17 mouse cellular contexts compared by ENCODE assay signal in genomic region chr10:111178024-111178423, GRCm38 (mm10). TPM values are rescaled to one million over a fixed set of nuclear protein-coding genes. Genes with fewer than 3 reads are reported as not detected.
A peak's percentile ranks its signal among the peaks of the same experiment; 100 is the strongest.
DNase-seq lines count a peak whose midpoint lies in the region; ATAC-seq lines count a peak whose summit lies in the region.
"Had no signal": no experiment of that assay in that cellular context is flagged by ENCODE, and none has a peak within 500 bp of the region (broad histone marks: within the 10 kb centered on the region; RNA-seq: fewer than 3 reads in every experiment).

No protein-coding gene starts in this region.

- no peak overlapping the region for H3K9ac ChIP-seq in midbrain, embryonic 13.5 days (replicated peaks)
- H3K9ac ChIP-seq in liver, embryonic 12.5 days = no peak overlapping the region
- H3K9ac ChIP-seq: limb, embryonic 15.5 days; neural tube, embryonic 15.5 days had no signal

- peaks cover 3% of the 10 kb centered on the region; the same call in 1 of the 2 replicates for H3K36me3 ChIP-seq in macrophage (ENCODE audit: inconsistent target)
- H3K36me3 ChIP-seq in midbrain, embryonic 13.5 days = no peaks in the 10 kb centered on the region
- H3K36me3 ChIP-seq in liver, embryonic 12.5 days = no peaks in the 10 kb centered on the region
- H3K36me3 ChIP-seq: embryonic facial prominence, embryonic 10.5 days; limb, embryonic 15.5 days; neural tube, embryonic 15.5 days had no signal

- H3K79me2 ChIP-seq in macrophage (ENCODE audit: inconsistent target) = peaks cover 98% of the 10 kb centered on the region

- DNase-seq in layer of hippocampus, adult 9-11 months = peak; percentile 58
- DNase-seq in layer of hippocampus, postnatal 14 days (ENCODE audit: low spot score in 2 of 2) = no peak
- peak; percentile 40 to 53 for DNase-seq in frontal cortex, postnatal 14 days (ENCODE audit: low spot score in 2 of 2)
- peak; percentile 28 for DNase-seq in thymus, postnatal 25 days
- DNase-seq: adrenal gland, adult 2 months; gastrocnemius, postnatal 25 days; lung, postnatal 14 days; spleen, adult 18-20 months had no signal

- peak overlapping the region; percentile 32 for H3K27ac ChIP-seq in macrophage
- H3K27ac ChIP-seq in midbrain, embryonic 13.5 days = no peak overlapping the region
- H3K27ac ChIP-seq in liver, embryonic 12.5 days = no peak overlapping the region
- H3K27ac ChIP-seq: embryonic facial prominence, embryonic 10.5 days; limb, embryonic 15.5 days; neural tube, embryonic 15.5 days had no signal

- H3K4me1 ChIP-seq in midbrain, embryonic 13.5 days (replicated peaks) = peaks cover 9% of the 10 kb centered on the region; the same call in 1 of the 2 replicates
- H3K4me1 ChIP-seq in liver, embryonic 12.5 days = peaks cover 41% of the 10 kb centered on the region
- H3K4me1 ChIP-seq: neural tube, embryonic 15.5 days had no signal

- no peaks in the 10 kb centered on the region for H3K27me3 ChIP-seq in midbrain, embryonic 13.5 days
- H3K27me3 ChIP-seq in liver, embryonic 12.5 days (replicated peaks) = no peaks in the 10 kb centered on the region
- H3K27me3 ChIP-seq: CH12.LX; limb, embryonic 15.5 days; neural tube, embryonic 15.5 days; Patski had no signal

- ATAC-seq in midbrain, embryonic 13.5 days = no peak
- no peak for ATAC-seq in liver, embryonic 12.5 days
- ATAC-seq: intestine, postnatal 0 days; Patski had no signal

- WGBS in macrophage (ENCODE audit: missing documents) = 16% methylated on average over 7 of the region's 7 CpGs
- 95% methylated on average over 7 of the region's 7 CpGs for WGBS in midbrain, embryonic 13.5 days
- WGBS in liver, embryonic 12.5 days (ENCODE audit: insufficient replicate concordance) = 73% methylated on average over 7 of the region's 7 CpGs

- no peak overlapping the region for H3K4me3 ChIP-seq in macrophage (ENCODE audit: inconsistent target)
- H3K4me3 ChIP-seq in midbrain, embryonic 13.5 days (replicated peaks) = no peak overlapping the region
- no peak overlapping the region for H3K4me3 ChIP-seq in liver, embryonic 12.5 days
- H3K4me3 ChIP-seq: embryonic facial prominence, embryonic 10.5 days; limb, embryonic 15.5 days; neural tube, embryonic 15.5 days had no signal

- no peak overlapping the region for H3K4me2 ChIP-seq in midbrain, embryonic 13.5 days (replicated peaks)
- H3K4me2 ChIP-seq in liver, embryonic 12.5 days = no peak overlapping the region
- H3K4me2 ChIP-seq: limb, embryonic 15.5 days; neural tube, embryonic 15.5 days had no signal

- no peaks in the 10 kb centered on the region for H3K9me3 ChIP-seq in midbrain, embryonic 13.5 days
- no peaks in the 10 kb centered on the region for H3K9me3 ChIP-seq in liver, embryonic 12.5 days (replicated peaks)
- H3K9me3 ChIP-seq: embryonic facial prominence, embryonic 10.5 days; limb, embryonic 15.5 days; neural tube, embryonic 15.5 days had no signal

RNA-seq across cellular contexts. Expression of gene Osbpl8, which starts 13.5 kb away (rescaled TPM):
- total RNA-seq in layer of hippocampus, postnatal 14 days (2021) = 10 to 100 TPM; 55.7 to 59.3 TPM
- total RNA-seq in macrophage (2018; cell fraction: chromatin; rRNA removed) = 1,000 to 10,000 TPM in 13 of 26 experiments, 100 to 1,000 TPM in 13; 377 to 2,472 (median 952) TPM
- 100 to 1,000 TPM; 337 to 883 (median 545) TPM for total RNA-seq in macrophage (2018; cell fraction: cytosol; rRNA removed)
- total RNA-seq in macrophage (2018; cell fraction: nucleus; rRNA removed) = 1,000 to 10,000 TPM in 9 of 26 experiments, 100 to 1,000 TPM in 17; 456 to 1,463 (median 788) TPM
- 244 to 329 TPM (median 315 TPM) in 3 replicates for polyA plus RNA-seq in macrophage (2018)
- 18.5 and 18.9 TPM in 2 replicates for polyA plus RNA-seq in midbrain, embryonic 13.5 days (2015; fragmentation: Nextera tagmentation; extraction: Ambion mirVana)
- 11.4 and 12.1 TPM in 2 replicates for polyA plus RNA-seq in liver, embryonic 12.5 days (2016; fragmentation: Nextera tagmentation; extraction: Ambion mirVana)

Comparison
In these comparisons a context has a peak if more than half of its experiments do, and no peak if none do; other contexts are left out.
1. DNase-seq: peak in layer of hippocampus, adult 9-11 months (single experiment), frontal cortex, postnatal 14 days (2 of 2) and thymus, postnatal 25 days (single experiment); none in layer of hippocampus, postnatal 14 days (0 of 2).
2. RNA of gene Osbpl8, which starts 13.5 kb away (polyA plus RNA-seq): 244 to 329 TPM in macrophage; 18.5 to 18.9 TPM in midbrain, embryonic 13.5 days and 11.4 to 12.1 TPM in liver, embryonic 12.5 days; every median in the first group is over 10 times any median in the second.